Mouse (Mus musculus): Measurements from ENCODE around the gene Tgfa.

GRCm38 (mm10) chr6:86188741-86189480 lies 6.1 kb upstream of the Tgfa start:
- TF ChIP-seq CTCF (IDR thresholded peaks at IDR 0.05; ENCODE audit: borderline replicate concordance, extremely low read depth, insufficient read depth, insufficient read length) (no peak), POLR2A (IDR thresholded peaks at IDR 0.05; ENCODE audit: borderline replicate concordance, extremely low read depth, insufficient read depth, insufficient read length, poor library complexity, severe bottlenecking) (no peak)
